In genomic region chr3:97900516-97901490, GRCm38 (mm10) we compare ENCODE assay signal across 8 mouse cellular contexts. TPM values are rescaled to one million over a fixed set of nuclear protein-coding genes. Genes with fewer than 3 reads are reported as not detected.
DNase-seq lines count a peak whose midpoint lies in the region; ATAC-seq lines count a peak whose summit lies in the region.

Gene Sec22b, plus strand, starts transcription at chr3:97901190.

- intact Hi-C loops in gastrocnemius, postnatal 14 days (cut with DNase I; ENCODE audit: low total_unique reads) = no loop called here
- intact Hi-C loops in left cerebral cortex, postnatal 10 days (cut with DNase I) = no loop called here

- peak; percentile 90 to 98 for DNase-seq in adrenal gland, adult (ENCODE audit: inconsistent age in 2 of 2, low spot score in 1 of 2)
- peak; percentile 96 for DNase-seq in embryo, embryonic 10.5 days (ENCODE audit: low spot score)
- peak; percentile 85 for DNase-seq in gastrocnemius, postnatal 14 days
- peak; percentile 91 for DNase-seq in left cerebral cortex, postnatal 10 days (ENCODE audit: extremely low spot score in 1 of 2, low spot score in 2 of 2)
- DNase-seq in right cerebral cortex, postnatal 25 days = peak; percentile 86
- DNase-seq in urinary bladder, postnatal 4 days (ENCODE audit: low spot score in 2 of 2) = peak; percentile 83 to 85

- ATAC-seq in inflammation-experienced regulatory T-cells, adult 6 months = peak; percentile 97
- peak; percentile 92 for ATAC-seq in megakaryocyte-erythroid progenitor cell, adult 5-6 weeks (replicated peaks; ENCODE audit: low FRiP score, low TSS enrichment, poor library complexity, severe bottlenecking)

RNA-seq across cellular contexts. Expression of gene Sec22b, which starts in this region (rescaled TPM):
- total RNA-seq in gastrocnemius, postnatal 14 days (2021) = 10 to 100 TPM; 30.6 to 31.4 TPM
- 100 to 1,000 TPM in 1 of 3 experiments, 10 to 100 TPM in 2; 74.0 to 102 (median 82.1) TPM for polyA plus RNA-seq in inflammation-experienced regulatory T-cells, adult 6 months (2017; shearing (Covaris generic))
- 10 to 100 TPM; 63.1 to 69.7 TPM for total RNA-seq in left cerebral cortex, postnatal 10 days (2021)
- total RNA-seq in megakaryocyte-erythroid progenitor cell, adult 5-6 weeks (2014; fragmentation: Nextera tagmentation) = 38.9 and 51.7 TPM in 2 replicates
- total RNA-seq in megakaryocyte-erythroid progenitor cell, adult 5-6 weeks (2017) = 35.0 and 41.5 TPM in 2 replicates

Comparison
In these comparisons a context has a peak if more than half of its experiments do, and no peak if none do; other contexts are left out.
1. Peak in every context shown above with its lines: DNase-seq and ATAC-seq.